Mouse (Mus musculus): ENCODE measurements around the gene Acot1. TPM values are rescaled to one million over a fixed set of nuclear protein-coding genes. Genes with fewer than 3 reads are reported as not detected.
"Not testable (repeated sequence)": the region's sequence is repeated elsewhere in the genome, so short reads cannot be mapped to it uniquely, and the experiment has no call there.

Acot1 gene
- 45.5 and 49.5 TPM in 2 replicates for polyA plus RNA-seq (2014; fragmentation: Nextera tagmentation; extraction: Ambion mirVana)

DNA sequence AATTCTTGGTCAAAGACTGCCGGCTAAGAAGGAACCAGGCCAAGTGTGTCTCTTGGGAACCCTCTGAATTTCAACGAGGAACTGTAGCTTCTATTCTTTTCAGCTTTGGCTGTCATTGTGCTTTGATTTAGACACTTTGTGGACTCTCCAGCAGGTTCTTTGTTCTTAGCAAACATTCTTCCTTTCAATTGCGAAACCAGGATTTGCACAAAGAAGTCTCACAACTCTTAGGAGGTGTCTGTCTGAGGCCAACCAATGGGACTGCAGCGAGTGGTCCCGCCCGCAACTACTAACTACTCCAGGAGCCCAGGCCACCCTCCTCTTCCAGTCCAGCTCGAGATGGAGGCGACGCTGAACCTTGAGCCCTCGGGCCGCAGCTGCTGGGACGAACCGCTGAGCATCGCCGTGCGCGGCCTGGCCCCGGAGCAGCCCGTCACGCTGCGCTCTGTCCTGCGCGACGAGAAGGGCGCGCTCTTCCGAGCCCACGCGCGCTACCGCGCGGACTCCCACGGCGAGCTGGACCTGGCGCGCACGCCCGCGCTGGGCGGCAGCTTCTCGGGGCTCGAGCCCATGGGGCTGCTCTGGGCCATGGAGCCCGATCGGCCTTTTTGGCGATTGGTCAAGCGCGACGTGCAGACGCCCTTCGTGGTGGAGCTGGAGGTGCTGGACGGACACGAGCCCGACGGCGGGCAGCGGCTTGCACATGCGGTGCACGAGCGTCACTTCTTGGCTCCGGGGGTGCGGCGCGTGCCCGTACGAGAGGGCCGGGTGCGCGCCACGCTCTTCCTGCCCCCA, at the start of gene Acot1:
Gene Acot1, plus strand, starts transcription at position 320 of the 795 bp plus-strand sequence.
- WGBS, result 1% methylated on average over 47 of the region's 70 CpGs
- not testable (repeated sequence) for H3K36me3 ChIP-seq (ENCODE audit: control insufficient read depth, insufficient read depth, low read length); H3K27me3 ChIP-seq (ENCODE audit: control insufficient read depth, insufficient read depth, low read length); H3K4me1 ChIP-seq (replicated peaks; ENCODE audit: control insufficient read depth, insufficient read depth, low read length); H3K9me3 ChIP-seq (ENCODE audit: control insufficient read depth, low read length)
- ATAC-seq (ENCODE audit: low FRiP score), result peak; percentile 90
- peak; percentile 82 for DNase-seq (ENCODE audit: low spot score)
- Histone ChIP-seq H3K4me3 (ENCODE audit: low read depth, low read length) (peak within 1 kb of the TSS; percentile 43), H3K9ac (ENCODE audit: low read depth, low read length) (peak within 1 kb of the TSS; percentile 55), H3K4me2 (replicated peaks; ENCODE audit: low read depth, low read length) (peak within 1 kb of the TSS; percentile 49), H3K27ac (ENCODE audit: low read depth, low read length) (peak within 1 kb of the TSS; percentile 58)

DNA sequence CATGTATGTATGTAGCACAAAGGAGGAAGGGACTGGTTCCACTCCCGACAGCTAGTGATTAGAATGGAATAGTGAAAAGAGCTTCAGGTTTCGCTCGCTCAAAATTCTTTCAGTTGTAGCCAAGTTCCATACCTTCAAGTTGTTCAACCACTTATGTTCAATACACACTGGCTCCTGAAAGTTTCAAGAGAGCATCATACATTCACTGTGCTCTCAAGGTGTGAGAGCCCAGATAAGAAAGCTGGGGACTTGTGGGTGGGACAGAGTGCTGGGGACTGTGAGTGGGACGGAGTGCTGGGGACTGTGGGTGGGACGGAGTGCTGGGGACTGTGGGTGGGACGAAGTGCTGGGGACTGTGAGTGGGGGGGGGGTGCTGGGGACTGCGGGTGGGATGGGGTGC, 44.1 kb upstream of the Acot1 start:
- no peaks in the 10 kb centered on the region for H3K4me1 ChIP-seq (replicated peaks; ENCODE audit: control insufficient read depth, insufficient read depth, low read length)
- WGBS, result 90% methylated on average over 7 of the region's 7 CpGs
- no peak overlapping the region for H3K4me3 ChIP-seq (ENCODE audit: low read depth, low read length)
- H3K36me3 ChIP-seq (ENCODE audit: control insufficient read depth, insufficient read depth, low read length), result no peaks in the 10 kb centered on the region
- H3K4me2 ChIP-seq (replicated peaks; ENCODE audit: low read depth, low read length), result no peak overlapping the region
- ATAC-seq (ENCODE audit: low FRiP score), result no peak
- H3K9ac ChIP-seq (ENCODE audit: low read depth, low read length), result no peak overlapping the region
- H3K27me3 ChIP-seq (ENCODE audit: control insufficient read depth, insufficient read depth, low read length), result no peaks in the 10 kb centered on the region
- H3K27ac ChIP-seq (ENCODE audit: low read depth, low read length), result no peak overlapping the region
- DNase-seq (ENCODE audit: low spot score), result no peak
- no peaks in the 10 kb centered on the region for H3K9me3 ChIP-seq (ENCODE audit: control insufficient read depth, low read length)

DNA sequence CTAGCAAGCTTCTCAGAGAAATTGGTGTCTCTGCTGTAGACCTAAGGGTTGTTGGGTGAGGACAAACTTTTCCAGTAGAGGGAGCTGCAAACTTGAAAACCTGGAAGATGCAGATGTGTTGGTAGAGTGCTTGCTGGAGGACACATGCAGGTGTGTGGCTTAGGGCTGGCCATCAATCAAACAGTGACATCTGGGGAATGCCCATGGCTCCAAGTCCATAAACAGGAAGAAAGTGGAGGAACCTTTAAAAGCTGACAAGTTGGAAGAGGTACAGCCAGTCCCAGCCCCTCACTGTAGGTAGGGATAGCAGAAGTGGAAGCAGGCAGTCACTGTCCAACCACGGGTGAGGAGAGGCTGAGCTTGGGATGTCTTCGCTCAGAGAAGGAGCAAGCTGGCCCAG, 37.2 kb upstream of the Acot1 start:
- no peaks in the 10 kb centered on the region for H3K9me3 ChIP-seq (ENCODE audit: control insufficient read depth, low read length)
- no peak overlapping the region for H3K9ac ChIP-seq (ENCODE audit: low read depth, low read length)
- ATAC-seq (ENCODE audit: low FRiP score), result no peak
- H3K36me3 ChIP-seq (ENCODE audit: control insufficient read depth, insufficient read depth, low read length), result no peaks in the 10 kb centered on the region
- H3K4me3 ChIP-seq (ENCODE audit: low read depth, low read length), result no peak overlapping the region
- WGBS, result 68% methylated on average over 2 of the region's 2 CpGs
- DNase-seq (ENCODE audit: low spot score), result peak; percentile 45
- H3K27me3 ChIP-seq (ENCODE audit: control insufficient read depth, insufficient read depth, low read length), result no peaks in the 10 kb centered on the region
- no peak overlapping the region for H3K27ac ChIP-seq (ENCODE audit: low read depth, low read length)
- no peaks in the 10 kb centered on the region for H3K4me1 ChIP-seq (replicated peaks; ENCODE audit: control insufficient read depth, insufficient read depth, low read length)
- no peak overlapping the region for H3K4me2 ChIP-seq (replicated peaks; ENCODE audit: low read depth, low read length)

DNA sequence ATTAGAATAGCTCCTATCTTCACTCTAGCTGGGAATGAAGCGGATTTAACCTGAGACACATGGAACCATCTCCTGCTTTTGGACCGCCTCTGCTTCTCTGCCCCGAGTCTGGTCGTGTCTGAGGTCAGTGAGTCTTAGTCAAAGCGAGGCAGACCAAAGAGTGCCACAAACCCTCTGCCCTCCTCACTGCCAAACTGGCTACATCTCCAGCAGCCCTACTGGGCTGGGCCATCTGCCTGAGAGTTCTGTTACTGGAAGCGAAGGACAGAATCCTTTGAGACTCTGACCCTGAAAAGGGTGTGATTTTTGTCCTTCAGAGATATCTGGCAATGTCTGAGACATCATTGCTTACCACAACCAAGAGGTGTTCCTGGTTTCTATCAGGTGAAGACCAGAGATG, 30.4 kb upstream of the Acot1 start:
- 86% methylated on average over 6 of the region's 6 CpGs for WGBS
- no peaks in the 10 kb centered on the region for H3K4me1 ChIP-seq (replicated peaks; ENCODE audit: control insufficient read depth, insufficient read depth, low read length)
- H3K36me3 ChIP-seq (ENCODE audit: control insufficient read depth, insufficient read depth, low read length), result no peaks in the 10 kb centered on the region
- no peak overlapping the region for H3K4me3 ChIP-seq (ENCODE audit: low read depth, low read length)
- no peaks in the 10 kb centered on the region for H3K27me3 ChIP-seq (ENCODE audit: control insufficient read depth, insufficient read depth, low read length)
- H3K9ac ChIP-seq (ENCODE audit: low read depth, low read length), result no peak overlapping the region
- no peak overlapping the region for H3K27ac ChIP-seq (ENCODE audit: low read depth, low read length)
- DNase-seq (ENCODE audit: low spot score), result no peak
- no peaks in the 10 kb centered on the region for H3K9me3 ChIP-seq (ENCODE audit: control insufficient read depth, low read length)
- no peak overlapping the region for H3K4me2 ChIP-seq (replicated peaks; ENCODE audit: low read depth, low read length)
- ATAC-seq (ENCODE audit: low FRiP score), result no peak

DNA sequence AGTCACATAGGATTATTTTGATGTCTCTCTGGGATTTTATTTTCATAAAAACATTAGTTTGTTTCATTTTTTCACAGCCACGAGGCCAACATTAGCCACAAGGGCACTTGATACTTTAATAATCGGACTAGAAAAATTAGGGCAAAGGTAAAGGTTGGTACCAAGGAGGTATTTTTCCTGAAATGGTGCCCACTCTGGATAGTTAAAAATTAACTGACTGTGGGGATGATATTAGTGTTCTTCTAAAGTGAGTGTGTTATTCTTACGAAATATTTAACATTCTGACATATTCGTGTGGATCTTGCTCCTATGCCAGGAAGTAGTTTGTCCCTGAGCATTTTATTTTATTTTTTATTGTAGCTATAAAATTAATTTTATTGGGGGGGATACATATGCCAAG, 27.7 kb upstream of the Acot1 start:
- H3K9me3 ChIP-seq (ENCODE audit: control insufficient read depth, low read length), result no peaks in the 10 kb centered on the region
- H3K36me3 ChIP-seq (ENCODE audit: control insufficient read depth, insufficient read depth, low read length), result no peaks in the 10 kb centered on the region
- H3K4me2 ChIP-seq (replicated peaks; ENCODE audit: low read depth, low read length), result no peak overlapping the region
- H3K4me1 ChIP-seq (replicated peaks; ENCODE audit: control insufficient read depth, insufficient read depth, low read length), result no peaks in the 10 kb centered on the region
- H3K4me3 ChIP-seq (ENCODE audit: low read depth, low read length), result no peak overlapping the region
- ATAC-seq (ENCODE audit: low FRiP score), result no peak
- H3K9ac ChIP-seq (ENCODE audit: low read depth, low read length), result no peak overlapping the region
- 91% methylated on average over 4 of the region's 4 CpGs for WGBS
- H3K27me3 ChIP-seq (ENCODE audit: control insufficient read depth, insufficient read depth, low read length), result no peaks in the 10 kb centered on the region
- DNase-seq (ENCODE audit: low spot score), result no peak
- no peak overlapping the region for H3K27ac ChIP-seq (ENCODE audit: low read depth, low read length)

DNA sequence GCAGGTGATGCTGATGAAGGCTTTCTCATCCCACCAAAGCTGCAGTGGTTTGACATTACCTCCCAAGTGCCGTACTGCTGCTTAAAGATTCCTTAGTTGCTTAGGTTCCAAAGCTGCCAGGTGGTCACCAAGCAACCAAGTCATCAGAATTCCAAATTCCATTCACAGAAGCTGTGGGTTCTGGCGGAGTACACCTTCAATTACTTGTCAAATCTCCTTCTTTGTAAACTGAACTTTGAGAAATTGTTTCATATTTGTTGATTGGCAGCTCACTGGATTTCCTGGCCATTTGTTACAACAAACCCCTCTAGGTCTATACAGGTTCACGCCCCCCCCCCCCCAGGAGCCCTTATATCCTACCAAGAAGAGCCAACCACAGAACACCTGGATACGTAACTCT, 24.5 kb upstream of the Acot1 start, which contains the start of gene Heatr4:
Gene Heatr4, minus strand, starts transcription at position 101 of the 400 bp plus-strand sequence.
- Histone ChIP-seq H3K4me3 (ENCODE audit: low read depth, low read length) (no peak within 1 kb of the TSS), H3K27ac (ENCODE audit: low read depth, low read length) (no peak within 1 kb of the TSS), H3K4me2 (replicated peaks; ENCODE audit: low read depth, low read length) (no peak within 1 kb of the TSS), H3K36me3 (ENCODE audit: control insufficient read depth, insufficient read depth, low read length) (no peaks in the 10 kb centered on the region), H3K9me3 (ENCODE audit: control insufficient read depth, low read length) (no peaks in the 10 kb centered on the region), H3K4me1 (replicated peaks; ENCODE audit: control insufficient read depth, insufficient read depth, low read length) (no peaks in the 10 kb centered on the region), H3K27me3 (ENCODE audit: control insufficient read depth, insufficient read depth, low read length) (no peaks in the 10 kb centered on the region), H3K9ac (ENCODE audit: low read depth, low read length) (no peak within 1 kb of the TSS)
- 78% methylated on average over 4 of the region's 4 CpGs for WGBS
- DNase-seq (ENCODE audit: low spot score), result no peak
- no peak for ATAC-seq (ENCODE audit: low FRiP score)

DNA sequence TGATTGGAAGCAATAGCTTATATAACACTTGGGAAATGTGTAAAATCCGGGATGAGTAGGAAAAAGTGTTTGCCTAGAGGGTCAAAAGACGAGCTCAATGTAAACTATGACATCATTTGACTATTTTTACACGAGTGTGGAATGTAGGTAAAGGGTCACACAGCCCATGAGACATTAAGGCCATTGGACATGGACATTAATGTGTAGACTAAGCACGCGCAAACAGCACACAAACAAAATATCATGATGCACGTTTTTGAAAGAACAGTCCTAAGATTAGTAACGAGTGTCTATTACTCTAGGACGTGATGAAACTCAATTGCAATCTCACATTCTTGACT, 22.1 kb upstream of the Acot1 start:
- 42% methylated on average over 8 of the region's 8 CpGs for WGBS
- H3K9ac ChIP-seq (ENCODE audit: low read depth, low read length), result no peak overlapping the region

DNA sequence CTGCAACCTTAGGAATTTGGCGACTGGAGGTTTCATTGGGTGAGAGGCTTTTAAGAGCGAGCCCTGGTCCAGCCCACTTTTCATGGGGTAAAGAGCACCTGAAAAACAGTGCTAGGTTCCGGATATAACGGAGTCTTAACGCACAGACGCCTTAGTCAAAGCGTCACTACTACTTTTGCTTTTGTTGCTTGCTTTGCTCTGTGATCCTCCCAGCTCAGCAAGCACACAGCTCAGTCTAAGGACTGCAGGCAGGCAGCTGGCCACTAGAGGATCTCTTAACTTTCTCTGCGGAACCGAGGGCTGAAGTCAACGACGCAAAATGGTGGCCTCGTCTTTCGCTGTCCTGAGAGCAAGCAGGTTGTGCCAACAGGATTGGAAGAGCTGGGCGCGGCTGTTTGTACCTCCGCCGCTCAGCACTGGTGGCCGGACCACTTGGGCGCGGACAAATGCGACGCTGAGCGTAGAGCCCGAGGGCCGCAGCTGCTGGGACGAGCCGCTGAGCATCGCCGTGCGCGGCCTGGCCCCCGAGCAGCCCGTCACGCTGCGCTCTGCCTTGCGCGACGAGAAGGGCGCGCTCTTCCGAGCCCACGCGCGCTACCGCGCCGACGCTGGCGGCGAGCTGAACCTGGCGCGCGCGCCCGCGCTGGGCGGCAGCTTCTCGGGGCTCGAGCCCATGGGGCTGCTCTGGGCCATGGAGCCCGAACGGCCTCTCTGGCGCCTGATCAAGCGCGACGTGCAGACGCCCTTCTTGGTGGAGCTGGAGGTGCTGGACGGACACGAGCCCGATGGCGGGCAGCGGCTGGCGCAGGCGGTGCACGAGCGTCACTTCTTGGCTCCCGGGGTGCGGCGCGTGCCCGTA, 21.5 kb upstream of the Acot1 start, which contains the start of gene Acot2:
Gene Acot2, plus strand, starts transcription at position 279 of the 859 bp plus-strand sequence.
- peak within 1 kb of the TSS; percentile 65 for H3K9ac ChIP-seq (ENCODE audit: low read depth, low read length)
- no peaks in the 10 kb centered on the region for H3K4me1 ChIP-seq (replicated peaks; ENCODE audit: control insufficient read depth, insufficient read depth, low read length)
- no peaks in the 10 kb centered on the region for H3K9me3 ChIP-seq (ENCODE audit: control insufficient read depth, low read length)
- no peaks in the 10 kb centered on the region for H3K27me3 ChIP-seq (ENCODE audit: control insufficient read depth, insufficient read depth, low read length)
- no peaks in the 10 kb centered on the region for H3K36me3 ChIP-seq (ENCODE audit: control insufficient read depth, insufficient read depth, low read length)
- peak within 1 kb of the TSS; percentile 43 for H3K4me3 ChIP-seq (ENCODE audit: low read depth, low read length)
- peak within 1 kb of the TSS; percentile 65 for H3K27ac ChIP-seq (ENCODE audit: low read depth, low read length)
- peak; percentile 81 for DNase-seq (ENCODE audit: low spot score)
- H3K4me2 ChIP-seq (replicated peaks; ENCODE audit: low read depth, low read length), result peak within 1 kb of the TSS; percentile 64
- ATAC-seq (ENCODE audit: low FRiP score), result peak; percentile 89
- under 1% methylated on average over 66 of the region's 80 CpGs for WGBS

More for the DNA sequence above, 22.1 kb upstream of the Acot1 start:
- Histone ChIP-seq H3K4me2 (replicated peaks; ENCODE audit: low read depth, low read length) (peak overlapping the region; percentile 64), H3K27ac (ENCODE audit: low read depth, low read length) (peak overlapping the region; percentile 65; the same call in 1 of the 2 replicates), H3K4me1 (replicated peaks; ENCODE audit: control insufficient read depth, insufficient read depth, low read length) (no peaks in the 10 kb centered on the region), H3K36me3 (ENCODE audit: control insufficient read depth, insufficient read depth, low read length) (no peaks in the 10 kb centered on the region), H3K27me3 (ENCODE audit: control insufficient read depth, insufficient read depth, low read length) (no peaks in the 10 kb centered on the region), H3K4me3 (ENCODE audit: low read depth, low read length) (peak overlapping the region; percentile 43), H3K9me3 (ENCODE audit: control insufficient read depth, low read length) (no peaks in the 10 kb centered on the region)
- DNase-seq (ENCODE audit: low spot score) (no peak), ATAC-seq (ENCODE audit: low FRiP score) (peak; percentile 16; the same call in 1 of the 2 replicates)
